Mouse (Mus musculus) bone marrow, adult 2 months (tissue): ENCODE results near the gene Chid1. TPM values are rescaled to one million over a fixed set of nuclear protein-coding genes. Genes with fewer than 3 reads are reported as not detected.

Experiments used
- H3K27ac ChIP-seq: fragments of 200-500 bp; 2 replicates; pipeline ENCODE4 v1.5.1; 2012; ENCODE audit warnings: low read depth, mild to moderate bottlenecking, control low read depth, inconsistent platforms, low read length; ENCODE audit not compliant: control insufficient read depth, poor library complexity, insufficient read depth
- H3K4me1 ChIP-seq: fragments of 200-500 bp; 2 replicates; pipeline ENCODE4 v1.6.1; 2011; ENCODE audit warnings: low read length; ENCODE audit not compliant: control insufficient read depth, insufficient read depth
- H3K4me3 ChIP-seq: fragments of 200-500 bp; replicated peaks from 2 replicates; pipeline ENCODE3; 2011; ENCODE audit warnings: mild to moderate bottlenecking, low read depth, low read length, control low read depth; ENCODE audit not compliant: control insufficient read depth
- CTCF ChIP-seq: fragments of 200-500 bp; IDR thresholded peaks from 2 replicates; pipeline ENCODE4 v1.5.1; 2011; ENCODE audit warnings: low read length, control low read depth; ENCODE audit not compliant: control insufficient read depth, insufficient read depth
- POLR2A ChIP-seq: fragments of 200-500 bp; IDR thresholded peaks from 2 replicates; pipeline ENCODE4 v1.6.1; 2011; ENCODE audit warnings: low read depth, mild to moderate bottlenecking, control low read depth, low read length, borderline replicate concordance; ENCODE audit not compliant: control insufficient read depth
- WGBS: fragments of 180-500 bp; shearing (Covaris S2); methylation state at CpG from one replicate; pipeline ENCODE4 v1.1.7; 2018; 5-methylcytosine and 5-hydroxymethylcytosine counted together
- polyA plus RNA-seq: library from polyadenylated mRNA; stranded (reverse); fragments of >200 nt; gene quantifications from 2 replicates; pipeline ENCODE4 v1.2.4, GENCODE M21; 2011; ENCODE audit warnings: low replicate concordance; ENCODE audit not compliant: missing spikeins, insufficient read depth, insufficient read length

Gene Chid1
- polyA plus RNA-seq, 1 experiment: 10.9 TPM

GRCm38 (mm10) chr7:141577801-141578200, 38.1 kb upstream of the Chid1 start:
- H3K4me1 ChIP-seq: peaks cover 9% of the 10 kb centered on the region
- TF ChIP-seq POLR2A (no peak), CTCF (no peak)
- H3K4me3 ChIP-seq: no peak overlapping the region
- H3K27ac ChIP-seq: no peak overlapping the region
- WGBS: 52% methylated on average over 3 of the region's 3 CpGs

GRCm38 (mm10) chr7:141575481-141575880, 35.8 kb upstream of the Chid1 start:
- Histone ChIP-seq H3K27ac (no peak overlapping the region), H3K4me1 (peaks cover 9% of the 10 kb centered on the region), H3K4me3 (no peak overlapping the region)
- WGBS: 51% methylated on average over 3 of the region's 3 CpGs
- TF ChIP-seq POLR2A (no peak), CTCF (no peak)

- H3K27ac ChIP-seq: no peak overlapping the region
- H3K4me3 ChIP-seq: no peak overlapping the region
- TF ChIP-seq POLR2A: no peak
- TF ChIP-seq CTCF: no peak
- WGBS: 6% methylated on average over 3 of the region's 3 CpGs
- H3K4me1 ChIP-seq: peaks cover 9% of the 10 kb centered on the region
Observed at GRCm38 (mm10) chr7:141574041-141574440, 34.4 kb upstream of the Chid1 start.

- WGBS: 80% methylated on average over 4 of the region's 4 CpGs
- TF ChIP-seq POLR2A: no peak
- no peak for TF ChIP-seq CTCF
- no peak overlapping the region for H3K27ac ChIP-seq
- H3K4me3 ChIP-seq: no peak overlapping the region
- peaks cover 2% of the 10 kb centered on the region for H3K4me1 ChIP-seq
Observed at GRCm38 (mm10) chr7:141570625-141571295, 31.1 kb upstream of the Chid1 start.

- Histone ChIP-seq H3K27ac (no peak overlapping the region), H3K4me3 (no peak overlapping the region), H3K4me1 (peaks cover 5% of the 10 kb centered on the region)
- TF ChIP-seq POLR2A (no peak), CTCF (no peak)
- WGBS: 93% methylated on average over 3 of the region's 3 CpGs
Observed at GRCm38 (mm10) chr7:141569916-141570315, 30.3 kb upstream of the Chid1 start.

GRCm38 (mm10) chr7:141569283-141569803, 29.7 kb upstream of the Chid1 start:
- Histone ChIP-seq H3K4me3 (no peak overlapping the region), H3K27ac (no peak overlapping the region), H3K4me1 (peaks cover 6% of the 10 kb centered on the region)
- 89% methylated on average over 9 of the region's 9 CpGs for WGBS
- TF ChIP-seq CTCF (no peak), POLR2A (no peak)

- H3K4me3 ChIP-seq: no peak overlapping the region
- TF ChIP-seq POLR2A: no peak
- TF ChIP-seq CTCF: no peak
- H3K27ac ChIP-seq: no peak overlapping the region
- H3K4me1 ChIP-seq: peaks cover 6% of the 10 kb centered on the region
- WGBS: 90% methylated on average over 7 of the region's 7 CpGs
Observed at GRCm38 (mm10) chr7:141566587-141566986, 26.9 kb upstream of the Chid1 start.

GRCm38 (mm10) chr7:141564561-141564960, 24.9 kb upstream of the Chid1 start:
- no peak overlapping the region; the same call in 1 of the 2 replicates for H3K27ac ChIP-seq
- H3K4me3 ChIP-seq: no peak overlapping the region
- H3K4me1 ChIP-seq: peaks cover 11% of the 10 kb centered on the region
- TF ChIP-seq POLR2A (no peak), CTCF (no peak)
- 83% methylated on average over 7 of the region's 7 CpGs for WGBS
